Mouse (Mus musculus): ENCODE results near the gene Arhgdia. TPM values are rescaled to one million over a fixed set of nuclear protein-coding genes. Genes with fewer than 3 reads are reported as not detected.

Gene Arhgdia
- total RNA-seq, 2 experiments from 2014 or later = 118 to 144 TPM

- intact Hi-C loops (cut with DNase I; ENCODE audit: low total_unique reads) = no loop called here
- no peak for DNase-seq
Measured at GRCm38 (mm10) chr11:120582268-120582981, 1.0 kb upstream of the Arhgdia start.

- intact Hi-C loops (cut with DNase I; ENCODE audit: low total_unique reads) = no loop called here
- DNase-seq = peak; percentile 47
Measured at GRCm38 (mm10) chr11:120580871-120581331, 523 bp downstream of the Arhgdia start.

- DNase-seq = no peak
- intact Hi-C loops (cut with DNase I; ENCODE audit: low total_unique reads) = no loop called here
Measured at GRCm38 (mm10) chr11:120580190-120580589, 1.2 kb downstream of the Arhgdia start.

- intact Hi-C loops (cut with DNase I; ENCODE audit: low total_unique reads) = no loop called here
- peak; percentile 70 for DNase-seq
Measured at GRCm38 (mm10) chr11:120579316-120580107, 1.9 kb downstream of the Arhgdia start.

GRCm38 (mm10) chr11:120578694-120579243, 2.7 kb downstream of the Arhgdia start:
- intact Hi-C loops (cut with DNase I; ENCODE audit: low total_unique reads) = no loop called here

GRCm38 (mm10) chr11:120578024-120578693, 3.3 kb downstream of the Arhgdia start:
- DNase-seq = peak; percentile 17
- intact Hi-C loops (cut with DNase I; ENCODE audit: low total_unique reads) = no loop called here

More at GRCm38 (mm10) chr11:120578694-120579243, 2.7 kb downstream of the Arhgdia start:
- no peak for DNase-seq

- intact Hi-C loops (cut with DNase I; ENCODE audit: low total_unique reads) = no loop called here
- DNase-seq = no peak
Measured at GRCm38 (mm10) chr11:120577211-120578023, 4.0 kb downstream of the Arhgdia start.

- no peak for DNase-seq
- intact Hi-C loops (cut with DNase I; ENCODE audit: low total_unique reads) = no loop called here
Measured at GRCm38 (mm10) chr11:120576365-120576981, 5.0 kb downstream of the Arhgdia start.

GRCm38 (mm10) chr11:120575940-120576339, 5.5 kb downstream of the Arhgdia start:
- no peak for DNase-seq
- intact Hi-C loops (cut with DNase I; ENCODE audit: low total_unique reads) = no loop called here

GRCm38 (mm10) chr11:120575046-120575445, 6.4 kb downstream of the Arhgdia start:
- DNase-seq = no peak
- intact Hi-C loops (cut with DNase I; ENCODE audit: low total_unique reads) = no loop called here

GRCm38 (mm10) chr11:120574278-120574600, 7.2 kb downstream of the Arhgdia start:
- no peak for DNase-seq
- intact Hi-C loops (cut with DNase I; ENCODE audit: low total_unique reads) = no loop called here

GRCm38 (mm10) chr11:120573585-120574277, 7.7 kb downstream of the Arhgdia start:
- no peak for DNase-seq
- intact Hi-C loops (cut with DNase I; ENCODE audit: low total_unique reads) = no loop called here

- intact Hi-C loops (cut with DNase I; ENCODE audit: low total_unique reads) = no loop called here
- DNase-seq = peak; percentile 100
Measured at GRCm38 (mm10) chr11:120572752-120573584, 8.5 kb downstream of the Arhgdia start, which contains the start of gene P4hb. P4hb (minus strand) TSS chr11:120573253.

- no peak for DNase-seq
- intact Hi-C loops (cut with DNase I; ENCODE audit: low total_unique reads) = no loop called here
Measured at GRCm38 (mm10) chr11:120572417-120572751, 9.0 kb downstream of the Arhgdia start.

- DNase-seq = no peak
- intact Hi-C loops (cut with DNase I; ENCODE audit: low total_unique reads) = no loop called here
Measured at GRCm38 (mm10) chr11:120571754-120572416, 9.5 kb downstream of the Arhgdia start.

- intact Hi-C loops (cut with DNase I; ENCODE audit: low total_unique reads) = no loop called here
- no peak for DNase-seq
Measured at GRCm38 (mm10) chr11:120571122-120571521, 10.3 kb downstream of the Arhgdia start.

GRCm38 (mm10) chr11:120568324-120568723, 13.1 kb downstream of the Arhgdia start:
- DNase-seq = no peak
- intact Hi-C loops (cut with DNase I; ENCODE audit: low total_unique reads) = no loop called here

All from gastrocnemius, postnatal 14 days (tissue).